Mouse (Mus musculus): ENCODE results near the gene Nek7.
A peak's percentile ranks its signal among the peaks of the same experiment; 100 is the strongest.

Nek7 gene

GRCm38 (mm10) chr1:138619996-138620461 lies at the start of gene Nek7:
Gene Nek7 (minus strand): TSS chr1:138620141.
- peak; percentile 81 for DNase-seq (ENCODE audit: low spot score)

GRCm38 (mm10) chr1:138662342-138662741 lies 42.4 kb upstream of the Nek7 start:
- DNase-seq (ENCODE audit: low spot score) = no peak

- DNase-seq (ENCODE audit: low spot score) = no peak
These were observed 34.3 kb upstream of the Nek7 start for GRCm38 (mm10) chr1:138654212-138654611.

GRCm38 (mm10) chr1:138644991-138645390 lies 25.1 kb upstream of the Nek7 start:
- no peak for DNase-seq (ENCODE audit: low spot score)

- no peak for DNase-seq (ENCODE audit: low spot score)
These were observed 23.4 kb upstream of the Nek7 start for GRCm38 (mm10) chr1:138643306-138643830.

- DNase-seq (ENCODE audit: low spot score) = no peak
These were observed 21.1 kb upstream of the Nek7 start for GRCm38 (mm10) chr1:138640934-138641461.

GRCm38 (mm10) chr1:138637850-138638249 lies 17.9 kb upstream of the Nek7 start:
- DNase-seq (ENCODE audit: low spot score) = peak; percentile 21

- no peak for DNase-seq (ENCODE audit: low spot score)
These were observed 14.6 kb upstream of the Nek7 start for GRCm38 (mm10) chr1:138634561-138634960.

GRCm38 (mm10) chr1:138628919-138629318 lies 9.0 kb upstream of the Nek7 start:
- DNase-seq (ENCODE audit: low spot score) = no peak

GRCm38 (mm10) chr1:138628486-138628885 lies 8.5 kb upstream of the Nek7 start:
- DNase-seq (ENCODE audit: low spot score) = no peak

- DNase-seq (ENCODE audit: low spot score) = no peak
These were observed 7.9 kb upstream of the Nek7 start for GRCm38 (mm10) chr1:138627804-138628203.

- no peak for DNase-seq (ENCODE audit: low spot score)
These were observed 6.3 kb upstream of the Nek7 start for GRCm38 (mm10) chr1:138626288-138626687.

- no peak for DNase-seq (ENCODE audit: low spot score)
These were observed 3.9 kb upstream of the Nek7 start for GRCm38 (mm10) chr1:138623870-138624269.

GRCm38 (mm10) chr1:138622831-138623230 lies 2.9 kb upstream of the Nek7 start:
- no peak for DNase-seq (ENCODE audit: low spot score)

GRCm38 (mm10) chr1:138622431-138622830 lies 2.5 kb upstream of the Nek7 start:
- DNase-seq (ENCODE audit: low spot score) = no peak

- peak; percentile 96 for DNase-seq (ENCODE audit: low spot score)
These were observed 598 bp downstream of the Nek7 start for GRCm38 (mm10) chr1:138619114-138619971.

- DNase-seq (ENCODE audit: low spot score) = peak; percentile 95
These were observed 2.0 kb downstream of the Nek7 start for GRCm38 (mm10) chr1:138618012-138618354.

GRCm38 (mm10) chr1:138617279-138618011 lies 2.5 kb downstream of the Nek7 start:
- DNase-seq (ENCODE audit: low spot score) = peak; percentile 16

- DNase-seq (ENCODE audit: low spot score) = no peak
These were observed 4.6 kb downstream of the Nek7 start for GRCm38 (mm10) chr1:138615388-138615787.

- DNase-seq (ENCODE audit: low spot score) = no peak
These were observed 5.2 kb downstream of the Nek7 start for GRCm38 (mm10) chr1:138614552-138615287.

- no peak for DNase-seq (ENCODE audit: low spot score)
These were observed 7.8 kb downstream of the Nek7 start for GRCm38 (mm10) chr1:138612177-138612576.

GRCm38 (mm10) chr1:138609176-138609575 lies 10.8 kb downstream of the Nek7 start:
- no peak for DNase-seq (ENCODE audit: low spot score)

Data from embryo, embryonic 10 days (tissue).